Mouse (Mus musculus) liver, postnatal 0 days (tissue): ENCODE results near the gene Taf4. TPM values are rescaled to one million over a fixed set of nuclear protein-coding genes. Genes with fewer than 3 reads are reported as not detected.

ENCODE experiments used
- ATAC-seq: fragments of 200-750 bp; cut with Nextera tagmentation; 2 replicates; pipeline ENCODE4 v1.8.0; 2017; ENCODE audit warnings: mild to moderate bottlenecking, moderate library complexity
- DNase-seq: peaks from one replicate; pipeline ENCODE4 v3.0.0-alpha.2; 2016
- H3K27ac ChIP-seq: fragments of 300-500 bp; sonication (generic); 2 replicates; pipeline ENCODE4 v1.5.1; 2014; ENCODE audit warnings: antibody characterized with exemption, moderate library complexity, mild to moderate bottlenecking, low read depth
- H3K27me3 ChIP-seq: fragments of 300-500 bp; sonication (generic); 2 replicates; pipeline ENCODE4 v1.6.1; 2014; ENCODE audit warnings: low read length, control low read depth, mixed read lengths; ENCODE audit not compliant: insufficient read depth
- H3K36me3 ChIP-seq: fragments of 300-500 bp; sonication (generic); replicated peaks from 2 replicates; pipeline ENCODE4 v1.6.1; 2014; ENCODE audit warnings: mild to moderate bottlenecking, control low read depth, low read length, moderate library complexity, mixed read lengths; ENCODE audit not compliant: insufficient read depth
- H3K4me1 ChIP-seq: fragments of 300-500 bp; sonication (generic); 2 replicates; pipeline ENCODE4 v1.6.1; 2014; ENCODE audit warnings: antibody characterized with exemption, mild to moderate bottlenecking, control low read depth; ENCODE audit not compliant: insufficient read depth
- H3K4me2 ChIP-seq: fragments of 300-500 bp; sonication (generic); 2 replicates; pipeline ENCODE4 v1.6.1; 2014; ENCODE audit warnings: low read depth, mild to moderate bottlenecking, low read length, moderate library complexity, mixed read lengths
- H3K4me3 ChIP-seq: fragments of 300-500 bp; sonication (generic); 2 replicates; pipeline ENCODE4 v1.5.1; 2014; ENCODE audit warnings: low read depth, low read length
- H3K9ac ChIP-seq: fragments of 300-500 bp; sonication (generic); replicated peaks from 2 replicates; pipeline ENCODE4 v1.6.1; 2014; ENCODE audit warnings: mild to moderate bottlenecking, moderate library complexity
- H3K9me3 ChIP-seq: fragments of 300-500 bp; sonication (generic); 2 replicates; pipeline ENCODE4 v1.6.1; 2016; ENCODE audit warnings: mild to moderate bottlenecking, control low read depth, low read length, mixed read lengths
- CTCF ChIP-seq: sonication (generic); IDR thresholded peaks from 2 replicates; pipeline ENCODE4 v1.5.1; 2016; ENCODE audit warnings: antibody characterized with exemption, low read depth
- EP300 ChIP-seq: IDR thresholded peaks from 2 replicates; pipeline ENCODE4 v1.6.1; 2016; ENCODE audit warnings: antibody characterized with exemption, low read depth, mild to moderate bottlenecking
- WGBS: fragments of 180-500 bp; shearing (Covaris S2); extraction: QIAGEN DNeasy Blood & Tissue Kit; methylation state at CpG from one replicate; pipeline ENCODE4 v1.1.7; 2014; ENCODE audit not compliant: insufficient replicate concordance; 5-methylcytosine and 5-hydroxymethylcytosine counted together
- polyA plus RNA-seq: library from polyadenylated mRNA; unstranded; fragments of >200 nt; fragmentation: Nextera tagmentation; extraction: Ambion mirVana; gene quantifications from 2 replicates; pipeline ENCODE4 v1.2.1, GENCODE M21; 2015

Taf4 gene
- polyA plus RNA-seq, 1 experiment from 2014 or later = 1.7 TPM

DNA sequence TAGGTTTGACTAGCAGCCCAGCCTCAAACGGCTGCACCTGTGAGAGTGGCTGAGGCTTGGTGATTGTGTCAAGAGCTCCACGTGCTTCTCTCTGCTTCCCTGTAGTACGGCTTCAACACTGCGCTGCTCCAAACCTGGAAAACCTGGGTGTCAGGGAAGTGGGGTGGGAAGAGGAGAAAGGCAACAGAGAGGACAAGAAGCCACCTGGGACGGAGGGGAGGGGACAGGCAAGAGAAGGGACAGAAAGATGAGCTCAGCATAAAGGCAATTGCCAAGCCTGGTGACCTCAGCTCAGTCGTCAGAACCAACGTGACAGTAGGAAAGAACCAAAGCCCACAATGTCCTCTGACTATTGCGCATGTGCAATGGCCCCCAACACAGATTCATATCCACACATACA lies 44.5 kb upstream of the Taf4 start:
- Histone ChIP-seq H3K4me3 (no peak overlapping the region), H3K4me2 (no peak overlapping the region), H3K9ac (no peak overlapping the region), H3K36me3 (no peaks in the 10 kb centered on the region), H3K27ac (no peak overlapping the region), H3K4me1 (peaks cover 10% of the 10 kb centered on the region), H3K9me3 (no peaks in the 10 kb centered on the region), H3K27me3 (no peaks in the 10 kb centered on the region; the same call in 1 of the 2 replicates)
- DNase-seq (no peak), ATAC-seq (no peak)
- TF ChIP-seq CTCF (no peak), EP300 (no peak)
- WGBS = 63% methylated on average over 8 of the region's 8 CpGs

DNA sequence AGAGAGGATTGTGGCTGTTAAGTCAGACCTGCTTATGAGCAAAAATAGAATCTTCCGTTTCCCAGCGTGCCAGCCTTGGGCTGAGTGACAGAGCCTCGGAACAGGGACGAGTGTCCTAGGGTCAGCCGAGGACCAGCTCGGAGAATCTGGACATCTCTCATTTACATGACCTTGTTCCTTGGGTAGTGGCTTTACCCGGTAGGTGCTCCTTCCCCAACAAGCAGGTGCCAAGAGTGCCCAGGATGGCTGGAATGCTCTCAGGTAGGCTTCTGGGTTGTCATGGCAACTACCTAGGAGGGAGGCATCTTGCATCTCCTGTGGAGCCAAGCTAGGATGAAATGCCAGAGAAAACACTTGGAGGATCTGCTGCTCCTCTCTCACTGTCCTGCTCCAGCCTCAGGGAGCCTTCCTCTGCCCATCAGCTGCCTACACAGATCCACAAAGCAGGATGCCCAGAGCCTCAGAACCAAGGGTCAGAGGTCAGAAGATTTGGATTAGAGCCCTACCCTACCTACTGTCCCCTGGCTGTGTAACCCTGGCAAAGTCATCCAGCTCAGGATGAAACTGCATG lies 43.7 kb upstream of the Taf4 start:
- TF ChIP-seq CTCF (no peak), EP300 (no peak)
- no peak overlapping the region for H3K9ac ChIP-seq
- no peaks in the 10 kb centered on the region for H3K9me3 ChIP-seq
- no peak overlapping the region for H3K27ac ChIP-seq
- H3K4me3 ChIP-seq = no peak overlapping the region
- H3K4me1 ChIP-seq = peaks cover 4% of the 10 kb centered on the region; the same call in 1 of the 2 replicates
- no peaks in the 10 kb centered on the region for H3K36me3 ChIP-seq
- H3K4me2 ChIP-seq = no peak overlapping the region
- ATAC-seq (no peak), DNase-seq (no peak)
- WGBS = 77% methylated on average over 7 of the region's 7 CpGs
- no peaks in the 10 kb centered on the region; the same call in 1 of the 2 replicates for H3K27me3 ChIP-seq

DNA sequence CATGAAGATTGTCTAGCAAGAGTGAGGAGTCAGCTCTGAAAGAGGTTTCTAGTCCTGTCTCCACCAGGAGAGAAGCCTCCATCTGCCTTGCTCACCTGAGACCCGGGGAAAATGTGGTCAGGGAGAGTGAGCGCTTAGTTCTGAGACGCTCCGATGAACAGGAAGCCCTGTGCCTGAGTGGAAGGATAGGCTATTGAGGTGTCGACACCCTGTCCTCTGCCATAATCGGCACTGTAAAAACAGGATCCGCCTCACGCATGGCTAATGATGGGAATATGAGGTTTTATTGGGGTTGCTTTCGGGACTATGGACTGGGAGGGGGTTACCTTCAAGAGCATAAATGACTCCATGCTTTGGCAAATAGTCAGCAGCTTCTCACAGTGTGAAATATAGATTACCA lies 42.1 kb upstream of the Taf4 start:
- H3K4me2 ChIP-seq = no peak overlapping the region
- H3K9ac ChIP-seq = no peak overlapping the region
- no peaks in the 10 kb centered on the region; the same call in 1 of the 2 replicates for H3K27me3 ChIP-seq
- WGBS = 73% methylated on average over 9 of the region's 9 CpGs
- no peak overlapping the region for H3K4me3 ChIP-seq
- no peaks in the 10 kb centered on the region for H3K36me3 ChIP-seq
- TF ChIP-seq CTCF (no peak), EP300 (no peak)
- DNase-seq (no peak), ATAC-seq (no peak)
- H3K9me3 ChIP-seq = no peaks in the 10 kb centered on the region
- H3K27ac ChIP-seq = no peak overlapping the region
- no peaks in the 10 kb centered on the region for H3K4me1 ChIP-seq

DNA sequence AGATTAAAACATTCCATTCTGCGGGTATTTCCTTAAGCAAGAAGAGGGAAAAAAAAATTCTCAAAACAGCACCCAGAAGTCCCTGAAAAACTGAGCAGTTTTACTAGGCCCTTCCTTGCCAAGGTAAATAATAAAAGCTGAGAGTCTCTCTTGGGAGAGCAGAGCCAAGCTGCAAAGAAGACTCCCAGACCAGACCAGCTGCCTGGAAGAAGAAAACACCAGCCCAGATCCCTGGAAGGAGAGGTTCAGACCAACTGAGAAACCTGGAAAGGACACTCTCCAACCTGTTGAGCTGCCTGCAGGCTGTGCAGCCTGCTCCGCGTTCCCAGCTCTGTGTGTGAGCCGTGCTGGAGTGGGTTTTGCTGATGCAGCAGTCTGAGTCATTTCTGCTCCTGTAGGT lies 41.2 kb upstream of the Taf4 start:
- Histone ChIP-seq H3K4me1 (no peaks in the 10 kb centered on the region), H3K9ac (no peak overlapping the region), H3K9me3 (no peaks in the 10 kb centered on the region), H3K4me3 (no peak overlapping the region), H3K27ac (no peak overlapping the region), H3K4me2 (no peak overlapping the region), H3K36me3 (no peaks in the 10 kb centered on the region), H3K27me3 (no peaks in the 10 kb centered on the region)
- TF ChIP-seq CTCF (no peak), EP300 (no peak)
- ATAC-seq (no peak), DNase-seq (no peak)
- 67% methylated on average over 4 of the region's 4 CpGs for WGBS

DNA sequence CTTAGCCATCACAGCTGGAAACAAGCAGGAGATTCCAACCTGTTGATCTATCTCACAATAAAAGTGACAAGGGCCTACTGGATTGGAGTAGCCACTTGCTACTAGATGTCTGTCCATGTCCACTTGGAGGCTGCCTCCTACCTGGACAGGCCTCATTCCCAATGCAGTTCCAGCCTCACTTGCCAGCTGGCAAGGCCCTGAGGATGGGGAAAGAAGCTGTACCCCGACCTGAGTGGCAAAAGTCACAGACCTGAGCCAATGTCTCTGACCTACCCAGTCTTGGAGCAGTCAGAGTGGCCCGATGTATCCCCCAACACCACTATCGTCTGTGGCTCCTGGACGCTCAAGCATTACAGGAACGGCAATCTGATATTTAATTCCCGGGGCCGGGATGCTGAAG lies 37.2 kb upstream of the Taf4 start:
- no peak overlapping the region for H3K4me3 ChIP-seq
- DNase-seq (no peak), ATAC-seq (no peak)
- H3K4me1 ChIP-seq = no peaks in the 10 kb centered on the region
- H3K4me2 ChIP-seq = no peak overlapping the region
- no peak overlapping the region for H3K27ac ChIP-seq
- no peak overlapping the region for H3K9ac ChIP-seq
- no peaks in the 10 kb centered on the region for H3K36me3 ChIP-seq
- no peaks in the 10 kb centered on the region for H3K9me3 ChIP-seq
- TF ChIP-seq EP300 = no peak
- no peak for TF ChIP-seq CTCF
- H3K27me3 ChIP-seq = no peaks in the 10 kb centered on the region
- 86% methylated on average over 7 of the region's 7 CpGs for WGBS

DNA sequence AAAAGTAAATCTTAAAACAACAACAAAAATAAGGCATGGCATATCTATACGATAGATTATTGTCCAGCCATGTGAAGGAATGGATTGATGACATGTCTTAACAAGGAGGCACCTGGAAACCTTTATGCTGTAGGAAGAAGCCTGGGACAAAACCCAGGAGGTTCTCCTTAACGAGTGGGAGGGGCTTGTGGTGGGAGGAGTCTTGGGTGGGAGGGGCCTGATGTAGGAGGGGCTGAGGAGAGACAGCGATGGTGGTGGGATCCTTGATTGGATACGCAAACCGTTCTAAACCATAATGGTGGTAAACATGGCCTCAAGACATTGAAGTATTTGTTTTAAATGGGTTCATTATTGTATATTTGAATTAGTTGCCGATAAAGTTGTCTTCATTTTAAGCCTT lies 34.9 kb upstream of the Taf4 start:
- Histone ChIP-seq H3K4me1 (no peaks in the 10 kb centered on the region), H3K4me3 (no peak overlapping the region), H3K9me3 (no peaks in the 10 kb centered on the region), H3K4me2 (no peak overlapping the region), H3K36me3 (no peaks in the 10 kb centered on the region), H3K9ac (no peak overlapping the region), H3K27me3 (no peaks in the 10 kb centered on the region), H3K27ac (no peak overlapping the region)
- DNase-seq (peak; percentile 12), ATAC-seq (no peak)
- TF ChIP-seq EP300 (no peak), CTCF (no peak)
- 80% methylated on average over 6 of the region's 6 CpGs for WGBS

DNA sequence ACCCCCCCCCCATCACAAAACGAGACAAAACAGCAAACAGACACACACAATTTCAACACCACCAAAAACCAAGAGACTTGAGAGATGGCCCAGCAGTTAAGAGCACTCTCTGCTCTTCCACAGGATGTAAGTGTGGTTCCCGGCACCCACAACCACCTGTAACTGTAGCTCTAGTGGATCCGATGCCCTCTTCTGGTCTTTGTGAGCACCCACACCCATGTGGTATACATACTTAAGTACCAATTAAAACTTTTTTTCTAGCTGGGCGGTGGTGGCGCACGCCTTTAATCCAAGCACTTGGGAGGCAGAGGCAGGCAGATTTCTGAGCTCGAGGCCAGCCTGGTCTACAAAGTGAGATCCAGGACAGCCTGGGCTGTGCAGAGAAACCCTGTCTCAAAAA lies 34.2 kb upstream of the Taf4 start:
- H3K4me1 ChIP-seq = no peaks in the 10 kb centered on the region
- no peak overlapping the region for H3K4me3 ChIP-seq
- no peaks in the 10 kb centered on the region for H3K9me3 ChIP-seq
- H3K27me3 ChIP-seq = no peaks in the 10 kb centered on the region
- no peak overlapping the region for H3K27ac ChIP-seq
- no peaks in the 10 kb centered on the region for H3K36me3 ChIP-seq
- WGBS = 79% methylated on average over 7 of the region's 7 CpGs
- ATAC-seq (no peak), DNase-seq (peak; percentile 4)
- H3K9ac ChIP-seq = no peak overlapping the region
- no peak overlapping the region for H3K4me2 ChIP-seq
- no peak for TF ChIP-seq CTCF
- no peak for TF ChIP-seq EP300
